Mouse (Mus musculus): ENCODE measurements around the gene Celf2.

DNA sequence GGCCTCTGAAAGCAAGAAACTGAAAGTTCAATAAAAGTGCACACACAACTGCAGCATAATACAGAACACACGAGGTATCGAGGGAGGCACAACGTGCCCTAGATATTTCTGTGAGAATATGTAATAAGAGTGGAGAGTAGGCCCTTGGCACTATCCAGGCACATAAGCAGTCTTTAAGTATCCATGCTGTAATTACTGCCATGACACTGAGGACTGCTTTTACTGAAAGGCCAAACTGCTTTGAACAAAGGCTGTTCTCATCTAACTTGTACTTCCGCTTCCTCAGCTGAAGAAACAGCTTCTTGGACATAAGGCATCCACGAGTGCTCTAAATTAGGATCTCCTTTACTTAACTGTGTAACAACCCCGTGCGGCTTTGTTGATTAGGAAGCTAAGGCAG lies 803.9 kb downstream of the Celf2 start:
- TF ChIP-seq CTCF (IDR thresholded peaks at IDR 0.05; ENCODE audit: extremely low read depth, insufficient read depth, insufficient read length, insufficient replicate concordance): no peak
- TF ChIP-seq POLR2A (IDR thresholded peaks at IDR 0.05; ENCODE audit: low read depth, low read length): no peak
